Comparison of ENCODE assay signal across 8 mouse cellular contexts in the genomic region with DNA sequence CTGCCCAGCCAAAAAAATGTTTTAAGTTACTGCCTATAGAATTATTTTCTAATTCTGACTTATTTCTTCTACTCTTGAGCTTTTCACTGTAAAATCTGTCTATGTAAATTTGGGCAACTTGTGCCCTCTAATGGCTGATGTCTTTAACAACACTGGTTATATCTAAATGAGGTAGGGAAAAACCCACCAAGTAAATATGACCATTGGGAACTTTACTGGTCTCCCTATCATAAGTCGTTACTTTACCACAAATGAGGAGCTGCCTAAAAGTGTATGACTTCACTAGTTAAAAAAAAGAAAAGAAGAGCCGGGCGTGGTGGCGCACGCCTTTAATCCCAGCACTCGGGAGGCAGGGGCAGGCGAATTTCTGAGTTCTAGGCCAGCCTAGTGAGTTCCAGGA. TPM values are rescaled to one million over a fixed set of nuclear protein-coding genes. Genes with fewer than 3 reads are reported as not detected.
DNase-seq lines count a peak whose midpoint lies in the region; ATAC-seq and TF ChIP-seq lines count a peak whose summit lies in the region.

No protein-coding gene starts in this region.

- no peaks in the 10 kb centered on the region for H3K9me3 ChIP-seq in hindbrain, embryonic 11.5 days (ENCODE audit: control insufficient read depth, low read length)
- H3K9me3 ChIP-seq in midbrain, embryonic 13.5 days = no peaks in the 10 kb centered on the region

- H3K4me3 ChIP-seq in left cerebral cortex, adult 2 months = no peak overlapping the region; the same call in 1 of the 2 replicates
- peak overlapping the region; percentile 46 for H3K4me3 ChIP-seq in bone marrow macrophage, adult 2 months (ENCODE audit: insufficient read depth, low read length)
- H3K4me3 ChIP-seq in hindbrain, embryonic 11.5 days (ENCODE audit: low read depth, low read length) = peak overlapping the region; percentile 98
- H3K4me3 ChIP-seq in midbrain, embryonic 13.5 days (replicated peaks) = peak overlapping the region; percentile 99

- peaks cover 19% of the 10 kb centered on the region for H3K4me1 ChIP-seq in bone marrow macrophage, adult 2 months (ENCODE audit: control insufficient read depth, insufficient read depth, low read length)
- 0 out of 2 replicates have a peak, but pooled peaks cover 5% of the 10 kb centered on the region for H3K4me1 ChIP-seq in hindbrain, embryonic 11.5 days (replicated peaks; ENCODE audit: control insufficient read depth, insufficient read depth, low read length)
- H3K4me1 ChIP-seq in midbrain, embryonic 13.5 days (replicated peaks) = peaks cover 63% of the 10 kb centered on the region

- WGBS in hindbrain, embryonic 11.5 days = 89% methylated on average over 7 of the region's 7 CpGs
- WGBS in midbrain, embryonic 13.5 days = 74% methylated on average over 7 of the region's 7 CpGs

- H3K4me2 ChIP-seq in hindbrain, embryonic 11.5 days (replicated peaks; ENCODE audit: low read depth, low read length) = peak overlapping the region; percentile 34
- peak overlapping the region; percentile 60 for H3K4me2 ChIP-seq in midbrain, embryonic 13.5 days (replicated peaks)

- peak; percentile 41 for TF ChIP-seq CTCF in left cerebral cortex, adult 2 months (IDR thresholded peaks at IDR 0.05)
- TF ChIP-seq CTCF in bone marrow macrophage, adult 2 months (IDR thresholded peaks at IDR 0.05; ENCODE audit: low read depth, low read length) = no peak

- intact Hi-C loops in left cerebral cortex, adult 2 months (cut with DNase I) = loop anchor here (5.0 kb wide), 2 partner anchors 89 to 341 kb away; no protein-coding TSS in a partner anchor

- no peak overlapping the region for H3K9ac ChIP-seq in hindbrain, embryonic 11.5 days (ENCODE audit: low read depth, low read length)
- 0 out of 2 replicates have a peak overlapping the region, but pooled peaks have one; percentile 52 for H3K9ac ChIP-seq in midbrain, embryonic 13.5 days (replicated peaks)

- H3K36me3 ChIP-seq in hindbrain, embryonic 11.5 days (ENCODE audit: control insufficient read depth, insufficient read depth, low read length) = peaks cover 20% of the 10 kb centered on the region
- H3K36me3 ChIP-seq in midbrain, embryonic 13.5 days = peaks cover 43% of the 10 kb centered on the region

- TF ChIP-seq POLR2A in bone marrow macrophage, adult 2 months (IDR thresholded peaks at IDR 0.05; ENCODE audit: borderline replicate concordance, low read depth, low read length) = no peak

- no peak for ATAC-seq in hindbrain, embryonic 11.5 days (ENCODE audit: low FRiP score)
- no peak for ATAC-seq in midbrain, embryonic 13.5 days

- H3K27me3 ChIP-seq in hindbrain, embryonic 11.5 days (ENCODE audit: control insufficient read depth, insufficient read depth, low read length) = no peaks in the 10 kb centered on the region
- no peaks in the 10 kb centered on the region for H3K27me3 ChIP-seq in midbrain, embryonic 13.5 days

- no peak for DNase-seq in left cerebral cortex, adult 2 months (ENCODE audit: extremely low spot score in 1 of 2, low spot score in 2 of 2)
- no peak for DNase-seq in left cerebral cortex, adult 9 months (ENCODE audit: low spot score in 2 of 2)
- no peak for DNase-seq in hindbrain, embryonic 11.5 days (ENCODE audit: low spot score)
- DNase-seq in left cerebral cortex, adult 18-20 months (ENCODE audit: low spot score in 2 of 2) = no peak
- DNase-seq in frontal cortex, postnatal 25 days (ENCODE audit: low spot score in 2 of 2) = no peak
- DNase-seq in cerebellum, postnatal 4 days (ENCODE audit: low spot score in 2 of 2) = no peak

- H3K27ac ChIP-seq in left cerebral cortex, adult 2 months = no peak overlapping the region
- no peak overlapping the region for H3K27ac ChIP-seq in bone marrow macrophage, adult 2 months (ENCODE audit: insufficient read depth, low read depth, low read length)
- no peak overlapping the region for H3K27ac ChIP-seq in hindbrain, embryonic 11.5 days (ENCODE audit: low read depth, low read length)
- no peak overlapping the region for H3K27ac ChIP-seq in midbrain, embryonic 13.5 days

RNA-seq across cellular contexts. Expression of gene H3f3a, which starts 2.8 kb away (rescaled TPM):
- 100 to 1,000 TPM; 261 to 262 TPM for total RNA-seq in left cerebral cortex, adult 2 months (2021)
- 1,000 and 1,015 TPM in 2 replicates for polyA plus RNA-seq in bone marrow macrophage, adult 2 months (2012; ENCODE audit: insufficient read depth, insufficient read length, missing spikeins)
- 3,542 and 3,682 TPM in 2 replicates for polyA plus RNA-seq in hindbrain, embryonic 11.5 days (2014; fragmentation: Nextera tagmentation; extraction: Ambion mirVana)
- polyA plus RNA-seq in midbrain, embryonic 13.5 days (2015; fragmentation: Nextera tagmentation; extraction: Ambion mirVana) = 4,178 and 4,302 TPM in 2 replicates
- 100 to 1,000 TPM; 249 to 263 TPM for total RNA-seq in left cerebral cortex, adult 18-20 months (2021)

RNA-seq across cellular contexts. Expression of gene Sde2, which starts 40.0 kb away (rescaled TPM):
- 10 to 100 TPM; 23.4 to 24.5 TPM for total RNA-seq in left cerebral cortex, adult 2 months (2021)
- polyA plus RNA-seq in bone marrow macrophage, adult 2 months (2012; ENCODE audit: insufficient read depth, insufficient read length, missing spikeins) = 17.0 and 20.2 TPM in 2 replicates
- polyA plus RNA-seq in hindbrain, embryonic 11.5 days (2014; fragmentation: Nextera tagmentation; extraction: Ambion mirVana) = 33.8 and 34.7 TPM in 2 replicates
- polyA plus RNA-seq in midbrain, embryonic 13.5 days (2015; fragmentation: Nextera tagmentation; extraction: Ambion mirVana) = 28.8 and 33.6 TPM in 2 replicates
- total RNA-seq in left cerebral cortex, adult 18-20 months (2021) = 10 to 100 TPM; 20.9 to 25.7 TPM
